Mouse (Mus musculus) kidney, postnatal 0 days (tissue): Measurements from ENCODE around the gene Ddx59. TPM values are rescaled to one million over a fixed set of nuclear protein-coding genes. Genes with fewer than 3 reads are reported as not detected.

Source experiments
- ATAC-seq: fragments of 200-750 bp; cut with Nextera tagmentation; replicated peaks from 2 replicates; pipeline ENCODE4 v1.8.0; 2017; ENCODE audit warnings: low read depth, moderate number of reproducible peaks, moderate TSS enrichment, moderate library complexity; ENCODE audit not compliant: low FRiP score
- DNase-seq: peaks from one replicate; pipeline ENCODE4 v3.0.0-alpha.2; 2016; ENCODE audit warnings: low spot score
- H3K27ac ChIP-seq: fragments of 300-500 bp; sonication (generic); 2 replicates; pipeline ENCODE4 v1.5.1; 2014; ENCODE audit warnings: mild to moderate bottlenecking
- H3K27me3 ChIP-seq: fragments of 300-500 bp; sonication (generic); 2 replicates; pipeline ENCODE4 v1.6.1; 2014; ENCODE audit warnings: low read length, mixed read lengths; ENCODE audit not compliant: insufficient read depth
- H3K36me3 ChIP-seq: fragments of 300-500 bp; sonication (generic); 2 replicates; pipeline ENCODE4 v1.6.1; 2014; ENCODE audit warnings: low read length, mixed read lengths; ENCODE audit not compliant: insufficient read depth
- H3K4me1 ChIP-seq: fragments of 300-500 bp; sonication (generic); replicated peaks from 2 replicates; pipeline ENCODE4 v1.6.1; 2014; ENCODE audit warnings: antibody characterized with exemption, low read length, mixed read lengths; ENCODE audit not compliant: insufficient read depth
- H3K4me2 ChIP-seq: fragments of 300-500 bp; sonication (generic); 2 replicates; pipeline ENCODE4 v1.6.1; 2014; ENCODE audit warnings: mild to moderate bottlenecking, low read length, moderate library complexity, mixed read lengths
- H3K4me3 ChIP-seq: fragments of 300-500 bp; sonication (generic); replicated peaks from 2 replicates; pipeline ENCODE4 v1.5.1; 2014; ENCODE audit warnings: low read depth, low read length
- H3K9ac ChIP-seq: fragments of 300-500 bp; sonication (generic); 2 replicates; pipeline ENCODE4 v1.6.1; 2014; ENCODE audit warnings: low read depth, low read length
- H3K9me3 ChIP-seq: fragments of 300-500 bp; sonication (generic); replicated peaks from 2 replicates; pipeline ENCODE4 v1.6.1; 2016; ENCODE audit warnings: low read length, inconsistent platforms, mixed read lengths
- CTCF ChIP-seq: IDR thresholded peaks from 2 replicates; pipeline ENCODE4 v1.5.1; 2016; ENCODE audit warnings: antibody characterized with exemption, low read depth, mild to moderate bottlenecking, moderate library complexity
- WGBS: fragments of 180-500 bp; shearing (Covaris S2); extraction: QIAGEN DNeasy Blood & Tissue Kit; methylation state at CpG from one replicate; pipeline ENCODE4 v1.1.7; 2014; 5-methylcytosine and 5-hydroxymethylcytosine counted together
- polyA plus RNA-seq: library from polyadenylated mRNA; unstranded; fragments of >200 nt; fragmentation: Nextera tagmentation; extraction: Ambion mirVana; gene quantifications from 2 replicates; pipeline ENCODE4 v1.2.1, GENCODE M21; 2015

Gene Ddx59
- polyA plus RNA-seq, 1 experiment from 2014 or later: 13.4 TPM

GRCm38 (mm10) chr1:136381583-136381982, 33.5 kb upstream of the Ddx59 start:
- Histone ChIP-seq H3K9ac (no peak overlapping the region), H3K36me3 (no peaks in the 10 kb centered on the region), H3K27me3 (no peaks in the 10 kb centered on the region), H3K4me2 (no peak overlapping the region), H3K27ac (no peak overlapping the region), H3K4me1 (no peaks in the 10 kb centered on the region), H3K9me3 (no peaks in the 10 kb centered on the region), H3K4me3 (no peak overlapping the region)
- 55% methylated on average over 5 of the region's 5 CpGs for WGBS
- no peak for ATAC-seq
- peak; percentile 29 for DNase-seq
- no peak for TF ChIP-seq CTCF

GRCm38 (mm10) chr1:136386914-136387313, 28.2 kb upstream of the Ddx59 start:
- H3K9ac ChIP-seq: no peak overlapping the region
- H3K4me2 ChIP-seq: no peak overlapping the region
- no peak overlapping the region for H3K4me3 ChIP-seq
- no peaks in the 10 kb centered on the region for H3K27me3 ChIP-seq
- DNase-seq (peak; percentile 5), ATAC-seq (no peak)
- H3K9me3 ChIP-seq: no peaks in the 10 kb centered on the region
- WGBS: 22% methylated on average over 5 of the region's 6 CpGs
- no peaks in the 10 kb centered on the region for H3K4me1 ChIP-seq
- H3K36me3 ChIP-seq: no peaks in the 10 kb centered on the region
- TF ChIP-seq CTCF: no peak
- no peak overlapping the region for H3K27ac ChIP-seq

- no peaks in the 10 kb centered on the region for H3K36me3 ChIP-seq
- no peak for TF ChIP-seq CTCF
- H3K27me3 ChIP-seq: no peaks in the 10 kb centered on the region
- H3K9ac ChIP-seq: no peak overlapping the region
- WGBS: 35% methylated on average over 10 of the region's 10 CpGs
- H3K4me3 ChIP-seq: no peak overlapping the region
- DNase-seq (peak; percentile 63), ATAC-seq (no peak; the same call in 1 of the 2 replicates)
- no peaks in the 10 kb centered on the region for H3K4me1 ChIP-seq
- no peak overlapping the region for H3K4me2 ChIP-seq
- H3K27ac ChIP-seq: no peak overlapping the region
- no peaks in the 10 kb centered on the region for H3K9me3 ChIP-seq
Measured at GRCm38 (mm10) chr1:136394506-136394905, 20.6 kb upstream of the Ddx59 start.

- H3K9ac ChIP-seq: no peak overlapping the region
Measured at GRCm38 (mm10) chr1:136395073-136395472, 20.0 kb upstream of the Ddx59 start.

GRCm38 (mm10) chr1:136401281-136401680, 13.8 kb upstream of the Ddx59 start:
- Histone ChIP-seq H3K27me3 (no peaks in the 10 kb centered on the region), H3K4me3 (no peak overlapping the region), H3K4me1 (no peaks in the 10 kb centered on the region), H3K4me2 (no peak overlapping the region), H3K9ac (no peak overlapping the region), H3K9me3 (no peaks in the 10 kb centered on the region), H3K36me3 (no peaks in the 10 kb centered on the region), H3K27ac (no peak overlapping the region)
- DNase-seq: no peak
- TF ChIP-seq CTCF: no peak
- 71% methylated on average over 8 of the region's 8 CpGs for WGBS
- no peak for ATAC-seq

More at GRCm38 (mm10) chr1:136395073-136395472, 20.0 kb upstream of the Ddx59 start:
- H3K4me2 ChIP-seq: no peak overlapping the region
- H3K27ac ChIP-seq: no peak overlapping the region
- H3K9me3 ChIP-seq: no peaks in the 10 kb centered on the region
- DNase-seq (no peak), ATAC-seq (no peak)
- 42% methylated on average over 5 of the region's 5 CpGs for WGBS
- H3K36me3 ChIP-seq: no peaks in the 10 kb centered on the region
- no peak overlapping the region for H3K4me3 ChIP-seq
- TF ChIP-seq CTCF: no peak
- H3K27me3 ChIP-seq: no peaks in the 10 kb centered on the region
- no peaks in the 10 kb centered on the region for H3K4me1 ChIP-seq

- no peak overlapping the region for H3K4me2 ChIP-seq
Measured at GRCm38 (mm10) chr1:136409631-136410030, 5.4 kb upstream of the Ddx59 start.

GRCm38 (mm10) chr1:136415756-136416126, 670 bp downstream of the Ddx59 start:
- DNase-seq: no peak
- Histone ChIP-seq H3K36me3 (0 out of 2 replicates have a peak, but pooled peaks cover 4% of the 10 kb centered on the region), H3K4me1 (no peaks in the 10 kb centered on the region), H3K27ac (peak overlapping the region; percentile 99; the same call in 1 of the 2 replicates), H3K9ac (peak overlapping the region; percentile 94; the same call in 1 of the 2 replicates), H3K9me3 (no peaks in the 10 kb centered on the region), H3K27me3 (no peaks in the 10 kb centered on the region), H3K4me2 (peak overlapping the region; percentile 57), H3K4me3 (peak overlapping the region; percentile 75)
- no peak for ATAC-seq
- WGBS: 41% methylated on average over 2 of the region's 2 CpGs
- TF ChIP-seq CTCF: no peak

More at GRCm38 (mm10) chr1:136409631-136410030, 5.4 kb upstream of the Ddx59 start:
- H3K27me3 ChIP-seq: no peaks in the 10 kb centered on the region
- 90% methylated on average over 2 of the region's 2 CpGs for WGBS
- H3K9ac ChIP-seq: no peak overlapping the region
- TF ChIP-seq CTCF: no peak
- ATAC-seq (no peak), DNase-seq (no peak)
- no peak overlapping the region for H3K27ac ChIP-seq
- H3K36me3 ChIP-seq: no peaks in the 10 kb centered on the region
- H3K4me1 ChIP-seq: no peaks in the 10 kb centered on the region
- no peak overlapping the region for H3K4me3 ChIP-seq
- no peaks in the 10 kb centered on the region for H3K9me3 ChIP-seq
